Mouse (Mus musculus) intestine, postnatal 0 days (tissue): Measurements from ENCODE around the gene Spsb3. TPM values are rescaled to one million over a fixed set of nuclear protein-coding genes. Genes with fewer than 3 reads are reported as not detected.

Source experiments
- ATAC-seq: fragments of 200-750 bp; cut with Nextera tagmentation; 2 replicates; pipeline ENCODE4 v1.8.0; 2017; ENCODE audit warnings: mild to moderate bottlenecking, moderate TSS enrichment, moderate library complexity
- H3K27ac ChIP-seq: fragments of 300-500 bp; sonication (generic); 2 replicates; pipeline ENCODE4 v1.5.1; 2014; ENCODE audit warnings: mild to moderate bottlenecking, low read depth, low read length, moderate library complexity
- H3K27me3 ChIP-seq: fragments of 300-500 bp; sonication (generic); replicated peaks from 2 replicates; pipeline ENCODE4 v1.6.1; 2014; ENCODE audit warnings: low read length, mixed read lengths; ENCODE audit not compliant: control insufficient read depth, insufficient read depth
- H3K36me3 ChIP-seq: fragments of 300-500 bp; sonication (generic); 2 replicates; pipeline ENCODE4 v1.6.1; 2014; ENCODE audit warnings: mild to moderate bottlenecking, moderate library complexity; ENCODE audit not compliant: control insufficient read depth, insufficient read depth
- H3K4me1 ChIP-seq: fragments of 300-500 bp; sonication (generic); replicated peaks from 2 replicates; pipeline ENCODE4 v1.6.1; 2014; ENCODE audit warnings: antibody characterized with exemption, low read length, mixed read lengths; ENCODE audit not compliant: control insufficient read depth, insufficient read depth
- H3K4me2 ChIP-seq: fragments of 300-500 bp; sonication (generic); replicated peaks from 2 replicates; pipeline ENCODE4 v1.6.1; 2014; ENCODE audit warnings: low read depth, mild to moderate bottlenecking, moderate library complexity
- H3K4me3 ChIP-seq: fragments of 300-500 bp; sonication (generic); 2 replicates; pipeline ENCODE4 v1.5.1; 2014; ENCODE audit warnings: low read depth, low read length
- H3K9ac ChIP-seq: fragments of 300-500 bp; sonication (generic); 2 replicates; pipeline ENCODE4 v1.6.1; 2014; ENCODE audit warnings: mild to moderate bottlenecking, low read depth, low read length
- H3K9me3 ChIP-seq: fragments of 300-500 bp; sonication (generic); 2 replicates; pipeline ENCODE4 v1.6.1; 2016; ENCODE audit warnings: mixed run types; ENCODE audit not compliant: control insufficient read depth
- CTCF ChIP-seq: sonication (generic); IDR thresholded peaks from 2 replicates; pipeline ENCODE4 v1.5.1; 2016; ENCODE audit warnings: low read depth, mild to moderate bottlenecking, control low read depth, antibody characterized with exemption, moderate library complexity
- WGBS: fragments of 180-500 bp; shearing (Covaris S2); extraction: QIAGEN DNeasy Blood & Tissue Kit; methylation state at CpG from one replicate; pipeline ENCODE4 v1.1.7; 2014; 5-methylcytosine and 5-hydroxymethylcytosine counted together
- polyA plus RNA-seq: library from polyadenylated mRNA; unstranded; fragments of >200 nt; fragmentation: Nextera tagmentation; extraction: Ambion mirVana; gene quantifications from 2 replicates; pipeline ENCODE4 v1.2.1, GENCODE M21; 2015

Spsb3 gene
- polyA plus RNA-seq, 1 experiment from 2014 or later = 43.4 TPM

- no peak overlapping the region for H3K9ac ChIP-seq
- H3K27me3 ChIP-seq = no peaks in the 10 kb centered on the region
- WGBS = 67% methylated on average over 4 of the region's 4 CpGs
- H3K27ac ChIP-seq = no peak overlapping the region
- peaks cover 60% of the 10 kb centered on the region for H3K36me3 ChIP-seq
- no peak for TF ChIP-seq CTCF
- no peak for ATAC-seq
- H3K4me3 ChIP-seq = peak overlapping the region; percentile 85; the same call in 1 of the 2 replicates
- 0 out of 2 replicates have a peak, but pooled peaks cover 7% of the 10 kb centered on the region for H3K4me1 ChIP-seq
- peak overlapping the region; percentile 94 for H3K4me2 ChIP-seq
- no peaks in the 10 kb centered on the region for H3K9me3 ChIP-seq
Measured at GRCm38 (mm10) chr17:24897600-24897999, 11.2 kb downstream of the Spsb3 start.

- no peak overlapping the region for H3K4me2 ChIP-seq
- H3K27ac ChIP-seq = no peak overlapping the region
- H3K9ac ChIP-seq = no peak overlapping the region
- H3K36me3 ChIP-seq = peaks cover 60% of the 10 kb centered on the region
- H3K4me1 ChIP-seq = 0 out of 2 replicates have a peak, but pooled peaks cover 7% of the 10 kb centered on the region
- TF ChIP-seq CTCF = no peak
- H3K4me3 ChIP-seq = no peak overlapping the region
- WGBS = 77% methylated on average over 4 of the region's 4 CpGs
- no peaks in the 10 kb centered on the region for H3K27me3 ChIP-seq
- no peaks in the 10 kb centered on the region for H3K9me3 ChIP-seq
- ATAC-seq = no peak
Measured at GRCm38 (mm10) chr17:24898041-24898854, 11.8 kb downstream of the Spsb3 start.

GRCm38 (mm10) chr17:24899153-24899552 is 12.7 kb downstream of the Spsb3 start:
- 0 out of 2 replicates have a peak, but pooled peaks cover 3% of the 10 kb centered on the region for H3K4me1 ChIP-seq
- peaks cover 62% of the 10 kb centered on the region for H3K36me3 ChIP-seq
- H3K27ac ChIP-seq = no peak overlapping the region
- H3K4me2 ChIP-seq = no peak overlapping the region
- no peak for TF ChIP-seq CTCF
- H3K9me3 ChIP-seq = no peaks in the 10 kb centered on the region
- no peak overlapping the region for H3K9ac ChIP-seq
- WGBS = 82% methylated on average over 5 of the region's 5 CpGs
- no peak overlapping the region for H3K4me3 ChIP-seq
- H3K27me3 ChIP-seq = no peaks in the 10 kb centered on the region
- ATAC-seq = no peak

- H3K27me3 ChIP-seq = no peaks in the 10 kb centered on the region
- no peak overlapping the region for H3K4me3 ChIP-seq
Measured at GRCm38 (mm10) chr17:24900014-24900413, 13.6 kb downstream of the Spsb3 start.

GRCm38 (mm10) chr17:24902124-24902523 is 15.7 kb downstream of the Spsb3 start:
- WGBS = 92% methylated on average over 5 of the region's 5 CpGs
- no peak for TF ChIP-seq CTCF

More at GRCm38 (mm10) chr17:24900014-24900413, 13.6 kb downstream of the Spsb3 start:
- H3K4me2 ChIP-seq = no peak overlapping the region
- no peak for ATAC-seq
- H3K9me3 ChIP-seq = no peaks in the 10 kb centered on the region
- no peak overlapping the region for H3K9ac ChIP-seq
- TF ChIP-seq CTCF = no peak
- 97% methylated on average over 6 of the region's 6 CpGs for whole genome bisulfite sequencing
- no peaks in the 10 kb centered on the region for H3K4me1 ChIP-seq
- no peak overlapping the region for H3K27ac ChIP-seq
- peaks cover 71% of the 10 kb centered on the region for H3K36me3 ChIP-seq

GRCm38 (mm10) chr17:24902671-24903474 is 16.4 kb downstream of the Spsb3 start:
- peak; percentile 68 for TF ChIP-seq CTCF
- no peak for ATAC-seq
- no peak overlapping the region for H3K4me3 ChIP-seq
- peaks cover 95% of the 10 kb centered on the region for H3K36me3 ChIP-seq
- WGBS = 63% methylated on average over 9 of the region's 9 CpGs
- no peak overlapping the region for H3K9ac ChIP-seq
- H3K4me1 ChIP-seq = no peaks in the 10 kb centered on the region
- H3K9me3 ChIP-seq = no peaks in the 10 kb centered on the region
- no peak overlapping the region for H3K4me2 ChIP-seq
- H3K27ac ChIP-seq = no peak overlapping the region
- no peaks in the 10 kb centered on the region for H3K27me3 ChIP-seq

More at GRCm38 (mm10) chr17:24902124-24902523, 15.7 kb downstream of the Spsb3 start:
- Histone ChIP-seq H3K4me2 (no peak overlapping the region), H3K9ac (no peak overlapping the region), H3K27me3 (no peaks in the 10 kb centered on the region), H3K9me3 (no peaks in the 10 kb centered on the region), H3K4me3 (no peak overlapping the region), H3K4me1 (no peaks in the 10 kb centered on the region), H3K27ac (no peak overlapping the region), H3K36me3 (peaks cover 92% of the 10 kb centered on the region)
- no peak for ATAC-seq
